Mouse (Mus musculus): ENCODE measurements around the gene Unc93a.
"Not testable (repeated sequence)": the region's sequence is repeated elsewhere in the genome, so short reads cannot be mapped to it uniquely, and the experiment has no call there.

Gene Unc93a

DNA sequence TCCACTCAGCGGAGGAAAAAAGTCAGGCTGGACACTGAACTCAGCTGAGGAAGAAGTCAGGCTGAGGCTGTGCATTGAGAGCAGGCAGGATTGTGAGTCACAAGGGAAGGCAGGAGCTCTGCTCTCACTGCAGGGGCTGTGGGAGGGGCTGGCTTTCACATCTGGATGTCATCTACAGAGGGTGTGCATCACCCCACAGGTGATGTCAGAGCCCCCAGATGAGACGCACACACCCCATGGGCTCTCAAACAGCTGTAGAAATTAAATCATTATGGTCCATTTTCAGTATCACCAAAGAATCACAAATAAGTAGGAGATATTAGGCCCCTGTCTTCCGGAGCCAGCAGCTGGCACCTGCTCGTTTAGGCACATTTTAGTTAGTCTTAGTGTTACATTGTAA, at the start of gene Unc93a:
Unc93a (minus strand) TSS at position 101 of the 400 bp plus-strand sequence.
- DNase-seq (ENCODE audit: extremely low spot score, low spot score) = not testable (repeated sequence)

DNA sequence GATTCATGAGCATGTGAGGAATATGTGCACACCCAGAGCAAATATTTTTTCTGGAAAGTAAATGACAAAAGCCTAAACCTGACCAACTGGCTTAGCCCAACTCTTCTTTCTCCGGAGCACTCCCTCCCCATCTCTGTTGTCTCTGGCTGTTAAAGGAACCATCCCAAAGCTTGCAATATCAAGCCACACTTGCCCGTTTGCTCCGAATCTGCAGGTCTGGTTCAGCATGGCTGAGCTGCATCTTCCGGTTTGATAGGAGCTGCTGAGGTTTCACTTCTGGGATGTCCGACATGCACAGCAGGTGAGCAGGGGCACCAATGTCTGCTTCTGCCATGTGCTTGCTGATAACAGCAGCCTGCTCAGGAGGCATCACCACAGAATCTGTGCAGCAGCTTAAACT, 48.9 kb upstream of the Unc93a start:
- DNase-seq (ENCODE audit: extremely low spot score, low spot score) = not testable (repeated sequence)

DNA sequence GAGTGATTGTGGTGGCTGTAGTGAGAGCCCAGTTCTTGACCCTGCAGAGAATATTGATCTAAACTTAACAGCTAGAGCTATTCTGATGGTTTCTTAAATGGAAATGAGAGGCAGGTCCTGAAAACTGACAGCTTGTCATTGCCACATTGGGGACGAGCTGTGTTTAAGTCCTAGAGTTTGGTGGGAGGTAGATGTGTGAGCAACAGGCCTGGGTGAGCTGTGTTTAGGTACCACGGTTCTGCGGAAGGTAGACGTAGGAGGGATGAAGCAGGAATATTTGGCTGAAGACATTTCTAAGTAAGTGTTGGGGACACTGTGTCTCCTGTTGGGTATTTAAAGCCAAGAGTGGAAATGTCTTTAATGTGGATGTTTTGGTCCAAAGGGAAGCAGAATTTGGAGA, 47.4 kb upstream of the Unc93a start:
- not testable (repeated sequence) for DNase-seq (ENCODE audit: extremely low spot score, low spot score)

DNA sequence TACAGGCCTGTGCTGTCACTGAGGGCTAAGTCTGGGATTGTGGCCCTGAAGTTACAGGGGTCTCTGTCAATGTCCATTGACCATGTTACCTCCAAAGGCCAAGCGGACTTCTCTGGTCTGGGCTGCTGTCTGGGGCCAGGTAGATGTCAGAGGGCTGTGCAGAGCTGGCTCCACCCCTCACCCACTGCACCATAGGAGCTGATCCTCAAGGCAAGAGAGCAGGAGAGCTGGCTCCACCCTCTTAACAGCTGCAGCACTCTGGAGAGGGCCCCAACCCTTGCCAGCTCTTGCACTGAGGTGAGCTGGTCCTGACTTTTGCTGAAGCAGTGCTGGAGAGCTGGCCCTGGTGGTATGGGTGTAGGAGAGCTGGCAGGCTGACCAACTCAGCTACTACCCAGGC, 46.2 kb upstream of the Unc93a start:
- DNase-seq (ENCODE audit: extremely low spot score, low spot score) = not testable (repeated sequence)

DNA sequence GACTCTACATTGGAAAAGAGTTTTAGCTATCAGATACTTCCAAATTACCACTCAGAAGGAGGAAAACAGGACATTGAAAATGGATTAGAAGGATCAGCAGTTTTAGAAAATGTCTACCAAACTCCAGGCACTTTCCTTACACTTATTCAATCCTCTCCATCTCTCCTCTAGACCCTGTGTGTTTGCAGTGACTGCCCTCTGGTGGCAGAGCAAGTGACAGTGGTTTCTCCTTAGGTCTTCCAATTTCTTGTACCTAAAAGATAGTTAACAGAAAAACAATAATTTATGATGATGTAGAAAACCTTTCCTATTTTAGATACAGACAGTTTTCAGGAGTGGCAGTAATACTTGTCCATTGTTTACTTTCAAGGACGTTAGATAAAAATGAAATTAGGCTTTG, 44.0 kb upstream of the Unc93a start:
- DNase-seq (ENCODE audit: extremely low spot score, low spot score) = not testable (repeated sequence)

DNA sequence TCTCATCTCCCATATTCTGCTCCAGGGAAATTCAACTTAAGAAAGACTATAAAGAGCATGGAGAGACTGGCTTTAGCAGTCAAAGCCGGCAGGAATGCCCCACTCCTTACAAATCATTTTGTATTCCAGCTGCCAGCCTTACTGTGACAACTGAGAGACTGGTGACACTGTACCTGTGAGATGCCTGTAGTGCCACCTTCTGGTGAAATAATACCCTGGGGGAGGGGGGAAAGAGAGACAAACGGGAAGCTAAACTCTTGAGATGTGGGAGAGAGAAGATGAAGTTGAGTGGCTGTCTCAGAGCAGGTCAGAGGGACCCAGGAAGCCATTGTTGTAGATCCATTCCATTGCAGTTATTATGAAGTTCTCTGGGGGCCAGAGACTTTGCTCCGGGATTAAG, 42.4 kb upstream of the Unc93a start:
- DNase-seq (ENCODE audit: extremely low spot score, low spot score) = not testable (repeated sequence)

DNA sequence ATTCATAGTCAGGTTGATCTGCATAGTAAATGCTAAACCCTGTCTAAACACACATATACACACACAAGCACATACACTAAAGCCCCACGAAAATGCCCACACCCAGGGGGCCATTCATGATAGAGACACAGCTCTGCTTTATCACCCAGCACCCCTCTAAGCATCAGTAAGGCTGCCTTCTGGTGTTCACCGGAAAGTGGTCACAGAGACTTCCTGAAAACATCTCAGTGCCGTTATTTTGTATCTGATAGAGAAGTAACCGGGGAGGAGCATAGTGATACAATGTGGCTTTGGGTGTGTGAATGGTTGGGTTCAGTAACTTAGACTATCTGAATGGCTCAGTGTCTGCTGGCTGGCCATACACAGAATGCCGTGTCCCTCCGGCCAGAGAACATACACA, 42.0 kb upstream of the Unc93a start:
- not testable (repeated sequence) for DNase-seq (ENCODE audit: extremely low spot score, low spot score)

DNA sequence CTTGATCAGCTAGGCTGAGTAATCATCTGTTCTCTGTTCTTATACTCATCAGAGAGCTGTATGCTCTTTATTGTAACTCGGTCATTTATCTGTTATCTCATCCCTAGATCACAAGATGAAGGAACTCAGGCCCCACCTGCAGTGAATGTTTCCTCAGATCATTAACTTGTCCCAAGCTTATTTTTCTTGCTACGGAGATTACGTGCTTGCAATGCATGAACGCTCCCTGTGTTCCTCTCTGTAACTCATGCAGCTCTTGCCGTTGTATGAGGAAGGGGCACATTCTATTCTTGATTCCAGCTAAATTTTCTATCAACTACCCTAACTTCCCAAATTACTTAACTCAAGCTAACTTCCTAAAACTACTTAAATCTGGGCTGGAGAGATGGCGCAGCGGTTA, 14.5 kb upstream of the Unc93a start:
- not testable (repeated sequence) for DNase-seq (ENCODE audit: extremely low spot score, low spot score)

DNA sequence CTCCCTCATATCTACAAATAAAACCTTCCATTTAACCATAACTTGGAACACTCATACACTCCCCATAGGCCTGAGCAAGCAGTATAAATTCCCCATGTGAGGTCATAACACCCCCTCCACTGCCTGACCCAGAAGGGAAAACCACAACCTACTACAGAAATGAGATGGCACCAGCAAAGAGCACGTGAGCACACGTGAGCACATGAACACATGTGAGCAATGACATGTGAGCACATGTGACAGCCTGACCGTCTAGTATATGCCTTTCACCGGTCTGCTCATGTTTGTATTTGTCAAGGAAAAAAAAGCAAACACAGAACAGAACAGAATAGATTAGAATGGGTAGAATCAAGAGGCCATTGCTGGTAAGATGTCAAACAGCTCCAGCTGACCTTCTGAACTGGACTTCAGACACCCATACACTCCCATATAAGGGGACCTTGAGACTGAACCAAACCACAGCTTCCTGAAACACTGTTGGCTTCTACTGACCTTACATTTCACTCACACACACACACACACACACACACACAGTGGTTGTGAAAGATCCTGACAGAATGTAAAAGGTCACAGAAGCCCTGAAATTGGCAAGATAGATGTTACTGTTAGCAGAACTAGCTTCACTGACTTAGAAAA, 13.1 kb upstream of the Unc93a start:
- not testable (repeated sequence) for DNase-seq (ENCODE audit: extremely low spot score, low spot score)

DNA sequence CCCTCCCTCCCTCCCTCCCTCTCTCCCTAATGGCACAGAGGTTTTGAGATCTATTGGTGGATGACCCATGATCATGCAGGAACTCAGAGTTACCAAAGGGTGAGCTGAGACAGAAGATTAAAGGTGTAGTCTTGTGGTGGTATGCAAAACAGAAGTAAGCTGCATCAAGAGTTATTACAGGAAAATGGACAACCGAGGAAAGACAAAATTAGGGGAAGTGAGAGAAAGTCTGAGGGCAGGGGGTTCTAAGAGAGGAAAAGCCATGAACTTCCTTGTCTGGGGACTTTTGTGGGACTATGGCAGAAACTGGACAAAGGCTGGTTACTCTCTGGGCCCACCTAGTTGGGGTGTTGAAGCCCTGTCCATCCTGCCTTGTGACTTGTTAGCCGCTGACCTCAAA, 11.1 kb upstream of the Unc93a start:
- not testable (repeated sequence) for DNase-seq (ENCODE audit: extremely low spot score, low spot score)

DNA sequence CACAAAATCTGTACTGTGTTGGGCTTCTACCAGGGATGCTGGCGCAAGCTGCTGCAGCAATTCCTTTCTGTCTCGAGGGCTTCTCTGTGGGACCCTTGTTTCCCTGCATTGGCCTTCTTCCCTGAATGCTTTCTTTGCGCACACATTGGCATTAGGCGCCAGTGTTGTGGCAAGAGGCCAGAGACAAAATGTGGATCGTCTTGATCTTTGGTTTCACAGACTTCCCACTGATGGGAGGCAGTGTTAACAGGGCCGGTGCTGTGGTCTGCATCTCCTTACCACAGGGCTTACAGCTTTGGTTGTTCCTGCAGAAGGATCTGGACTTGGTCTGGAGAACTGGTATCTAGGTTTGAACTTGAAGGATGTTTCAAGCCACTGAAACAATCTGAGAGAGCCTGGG, 3.7 kb upstream of the Unc93a start:
- DNase-seq (ENCODE audit: extremely low spot score, low spot score) = not testable (repeated sequence)

DNA sequence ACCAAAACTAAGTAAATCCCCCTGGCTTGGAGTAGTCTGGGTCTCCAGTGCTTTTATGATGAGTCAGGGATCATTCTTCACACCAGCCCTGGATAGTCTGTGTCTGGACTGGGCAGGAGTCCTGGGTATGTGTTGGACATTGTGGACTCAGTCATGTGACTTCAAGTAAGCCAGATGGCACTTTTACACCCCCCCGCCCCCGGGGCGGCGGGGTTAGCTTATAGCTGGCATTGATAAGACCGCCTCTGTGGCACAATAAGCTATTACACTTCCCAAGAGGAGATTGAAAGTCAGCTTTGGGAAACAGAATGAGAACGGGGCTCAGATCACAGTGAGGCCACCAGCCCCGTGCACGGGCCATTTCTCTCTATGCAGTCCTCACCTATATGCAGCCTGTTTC, 742 bp upstream of the Unc93a start:
- DNase-seq (ENCODE audit: extremely low spot score, low spot score) = not testable (repeated sequence)

DNA sequence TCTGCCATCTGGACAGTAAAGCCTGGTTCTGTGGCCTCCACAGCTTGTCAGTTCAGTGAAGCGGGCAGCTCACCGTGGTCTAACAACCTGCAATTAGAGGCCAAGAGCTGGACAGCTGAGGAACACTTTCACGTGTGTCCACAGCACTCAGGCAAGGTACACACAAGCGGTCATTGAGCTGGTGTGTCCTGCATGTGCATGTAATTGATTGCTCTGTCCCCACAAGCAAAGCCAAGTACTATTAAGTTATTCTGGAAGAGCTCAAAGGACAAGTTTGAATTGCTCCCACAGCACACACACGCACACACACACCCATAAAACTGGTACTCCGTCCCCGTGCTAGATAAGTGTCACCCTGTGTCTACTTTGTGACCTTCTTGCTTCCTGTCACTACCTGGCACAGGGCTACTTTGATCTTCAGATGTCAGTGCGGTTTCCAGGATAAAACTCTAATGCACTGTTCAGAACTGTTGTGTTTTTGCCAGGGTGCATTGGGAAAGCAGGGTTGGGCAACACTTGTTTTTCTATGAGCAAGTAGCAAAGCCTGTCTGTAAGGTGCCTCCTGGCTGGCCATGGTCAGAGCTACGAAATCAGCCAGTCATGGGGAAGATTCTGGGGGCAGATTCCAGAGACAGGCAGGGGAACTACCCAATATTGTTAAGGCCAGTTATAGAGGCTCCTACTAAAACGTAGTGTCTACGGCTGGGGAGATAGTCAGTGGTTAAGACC, 1.7 kb downstream of the Unc93a start:
- DNase-seq (ENCODE audit: extremely low spot score, low spot score) = not testable (repeated sequence)

DNA sequence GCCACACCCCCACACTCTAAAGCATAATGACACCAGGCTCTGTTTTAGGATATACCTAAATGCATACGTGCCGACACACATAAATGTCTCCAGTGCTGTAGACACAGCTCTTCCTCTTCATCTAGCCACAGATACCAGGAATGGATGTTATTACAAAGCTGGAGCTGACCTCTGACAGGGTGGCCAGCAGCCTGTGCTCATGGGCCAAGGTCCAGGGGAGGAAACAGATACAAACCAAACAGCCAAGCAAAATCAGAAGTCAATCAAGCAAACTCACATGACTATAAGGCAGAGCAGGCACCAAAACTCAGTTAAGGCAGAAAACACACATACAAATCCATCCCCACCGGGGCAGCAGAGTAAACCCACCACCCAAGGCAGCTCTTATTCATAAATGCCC, 2.3 kb downstream of the Unc93a start:
- not testable (repeated sequence) for DNase-seq (ENCODE audit: extremely low spot score, low spot score)

DNA sequence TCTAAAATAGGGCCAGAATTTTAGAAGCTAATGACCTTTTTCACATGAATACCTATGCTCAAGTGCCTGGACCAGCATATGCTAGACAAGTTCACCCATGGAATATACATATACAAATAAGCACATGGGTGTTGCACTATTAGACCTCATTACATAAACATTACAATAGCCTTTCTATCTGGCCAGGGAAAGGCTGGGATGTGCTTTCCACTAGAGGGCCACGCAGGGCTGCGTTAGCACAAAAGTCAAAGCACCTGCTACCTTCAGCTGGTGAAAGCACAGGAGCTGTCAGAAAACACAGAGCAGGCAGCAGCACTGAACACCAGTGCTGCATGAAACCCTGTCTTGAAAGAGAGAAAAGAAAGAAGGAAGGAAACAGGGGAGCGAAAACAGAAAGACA, 7.4 kb downstream of the Unc93a start:
- not testable (repeated sequence) for DNase-seq (ENCODE audit: extremely low spot score, low spot score)

DNA sequence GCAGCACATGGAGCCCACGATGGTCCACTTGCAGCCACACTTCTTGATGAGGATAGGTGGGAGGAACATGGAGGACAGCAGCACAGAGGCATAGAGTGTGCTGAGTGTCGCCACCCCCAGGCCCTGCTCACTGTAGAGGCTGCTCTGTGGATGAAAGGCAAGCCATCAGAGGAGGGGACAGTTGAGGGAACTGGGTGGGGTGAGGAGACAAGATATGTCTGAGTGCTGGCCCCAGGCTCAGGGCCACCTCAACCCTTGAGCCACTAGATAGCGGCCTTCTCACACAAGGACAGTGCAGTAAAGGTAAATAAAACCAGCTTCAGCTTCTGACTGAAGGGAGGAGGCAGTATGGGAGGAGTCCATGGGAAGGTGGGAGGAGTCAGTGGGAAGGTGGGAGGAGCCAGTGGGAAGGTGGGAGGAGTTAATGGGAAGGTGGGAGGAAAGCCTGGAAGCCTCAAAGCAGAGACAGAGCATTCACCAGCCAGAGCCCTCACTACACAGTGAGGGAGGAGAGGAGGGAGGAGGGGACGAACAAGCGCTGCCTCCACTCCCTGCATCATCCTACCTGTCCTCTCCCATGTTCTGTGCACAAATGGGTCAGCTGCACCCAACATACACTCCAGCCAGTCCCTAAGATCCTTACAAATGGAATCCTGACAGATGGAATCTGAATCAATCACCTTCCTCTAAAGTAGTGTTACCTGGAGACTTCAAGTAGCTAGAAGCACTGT, 8.1 kb downstream of the Unc93a start:
- DNase-seq (ENCODE audit: extremely low spot score, low spot score) = not testable (repeated sequence)

DNA sequence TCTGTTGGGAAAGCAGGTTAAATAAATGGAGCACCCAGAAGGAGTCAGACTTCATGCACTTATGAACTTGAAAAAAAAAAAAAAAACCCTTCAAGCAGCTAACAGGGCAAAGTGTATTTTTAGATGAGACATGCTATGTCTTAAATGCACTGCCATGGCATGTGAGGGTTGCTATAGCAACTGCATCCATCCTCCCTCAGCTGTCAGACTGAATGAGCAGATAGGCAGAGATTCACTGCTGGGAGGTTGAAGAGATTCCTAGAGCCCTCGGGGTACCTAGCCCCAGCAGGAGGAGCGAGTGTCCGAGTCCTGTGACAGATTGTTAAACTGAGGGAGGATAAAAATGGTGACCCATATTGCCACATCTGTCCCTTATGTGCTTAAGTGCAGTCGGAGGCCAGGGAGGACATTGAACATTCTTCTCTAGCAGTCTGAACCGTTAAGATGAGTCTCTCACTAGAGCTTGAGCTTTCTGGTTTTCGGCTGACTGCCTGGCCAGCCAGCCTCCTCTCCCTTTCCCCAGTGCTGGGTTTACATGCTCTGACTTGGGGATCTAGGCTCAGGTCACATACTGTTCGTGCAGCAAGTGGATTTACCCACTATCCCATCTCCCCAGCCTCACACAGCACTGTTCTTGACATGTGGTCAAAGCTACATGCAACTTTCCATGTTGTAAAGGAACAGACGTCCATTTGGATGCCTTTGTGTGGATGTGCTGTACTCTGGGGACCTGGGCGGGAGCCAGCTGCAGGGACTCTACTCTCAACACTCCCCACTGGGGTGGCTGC, 18.9 kb downstream of the Unc93a start:
- DNase-seq (ENCODE audit: extremely low spot score, low spot score) = not testable (repeated sequence)

DNA sequence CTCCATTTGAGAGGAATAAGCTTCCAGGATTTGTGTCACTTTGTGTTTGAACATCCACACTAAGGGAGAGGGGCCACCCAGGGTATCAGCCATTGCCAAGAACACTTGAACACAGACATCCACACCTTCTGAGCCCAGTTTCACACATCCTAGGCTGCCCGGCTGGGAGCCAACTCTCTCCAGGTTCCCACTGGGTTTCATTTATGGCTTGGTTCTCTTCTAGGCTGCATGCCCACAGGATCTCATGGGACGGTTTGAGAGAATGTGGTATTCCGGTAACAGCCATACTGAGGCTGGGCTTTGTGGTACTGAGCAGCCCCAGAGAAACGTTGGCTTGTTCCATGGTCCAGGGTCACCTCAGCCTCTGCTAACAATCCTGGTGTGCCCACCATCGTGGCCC, 25.0 kb downstream of the Unc93a start:
- DNase-seq (ENCODE audit: extremely low spot score, low spot score) = not testable (repeated sequence)

DNA sequence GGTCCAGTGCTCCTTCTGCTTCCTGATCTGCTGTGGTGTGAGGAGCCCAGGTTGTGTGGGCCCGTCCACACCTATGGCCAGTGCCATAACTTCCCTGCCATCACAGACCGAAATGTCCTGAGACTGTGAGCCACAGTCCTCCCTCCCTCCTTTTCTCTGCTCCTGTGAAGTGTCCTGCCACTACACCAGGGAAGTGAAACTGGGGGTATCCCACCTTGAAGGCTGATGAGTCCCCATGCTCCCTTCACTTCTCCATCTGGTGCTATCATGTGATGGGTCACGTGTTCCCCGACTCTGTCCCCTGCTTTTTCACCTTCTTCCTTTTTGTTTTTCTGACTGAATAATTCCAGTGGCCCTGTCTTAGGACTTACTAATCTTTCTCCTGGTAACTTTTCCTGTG, 38.6 kb downstream of the Unc93a start:
- not testable (repeated sequence) for DNase-seq (ENCODE audit: extremely low spot score, low spot score)

DNA sequence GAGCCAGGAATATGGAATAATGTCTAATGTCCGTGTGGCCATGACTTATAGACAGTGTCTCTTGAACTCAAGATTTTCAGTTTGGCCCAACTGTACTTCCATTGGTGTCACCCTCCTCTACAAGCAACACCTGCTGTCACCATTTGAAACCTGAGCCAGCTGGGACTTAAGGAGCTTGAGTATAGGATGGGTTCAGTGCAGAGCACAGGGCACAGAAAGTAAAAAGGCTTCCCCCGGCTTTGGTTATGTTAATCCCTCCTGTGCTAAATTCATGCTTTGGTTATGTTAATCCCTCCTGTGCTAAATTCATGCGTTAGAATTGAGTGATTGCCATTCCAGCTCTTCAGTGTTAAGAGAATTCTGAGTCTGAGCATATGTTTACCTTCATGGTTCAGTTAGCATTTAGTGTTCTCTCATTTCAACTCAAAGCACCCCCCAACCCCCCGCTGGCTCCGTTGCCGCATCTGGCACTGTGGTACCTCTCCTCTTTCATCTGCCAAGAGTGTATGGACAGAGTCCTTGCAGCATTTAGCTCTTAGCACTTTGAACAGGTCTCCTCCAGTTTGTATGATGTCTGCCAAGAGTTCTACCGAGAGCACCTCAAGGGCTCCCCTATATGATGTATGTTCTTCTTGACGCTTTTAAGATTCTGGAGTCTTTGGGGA, 39.4 kb downstream of the Unc93a start:
- not testable (repeated sequence) for DNase-seq (ENCODE audit: extremely low spot score, low spot score)

DNA sequence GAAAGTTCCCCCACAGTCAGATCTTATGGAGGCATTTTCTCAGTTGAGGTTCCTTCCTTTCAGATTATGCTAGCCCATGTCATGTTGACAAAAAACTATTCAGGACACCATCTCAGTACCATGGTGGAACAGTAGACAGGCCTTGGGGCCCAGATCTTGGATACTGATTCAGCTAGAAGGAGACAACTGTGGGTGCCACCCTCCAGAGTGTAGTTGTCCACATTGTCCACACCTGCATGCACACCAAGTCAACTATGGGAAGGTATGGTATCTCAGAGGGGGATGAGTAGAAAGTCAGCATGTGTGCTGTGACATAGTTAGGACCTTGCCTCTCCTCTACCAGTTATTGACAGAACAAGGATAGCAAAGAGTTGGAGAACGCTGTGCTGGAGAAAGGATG, 40.1 kb downstream of the Unc93a start:
- not testable (repeated sequence) for DNase-seq (ENCODE audit: extremely low spot score, low spot score)
